Mouse (Mus musculus) retina, postnatal 1 day (tissue): ENCODE data around the gene Cyba.
A peak's percentile ranks its signal among the peaks of the same experiment; 100 is the strongest.

Source experiments
- DNase-seq: peaks from one replicate; pipeline ENCODE4 v3.0.0-alpha.2; 2012

Cyba gene

DNA sequence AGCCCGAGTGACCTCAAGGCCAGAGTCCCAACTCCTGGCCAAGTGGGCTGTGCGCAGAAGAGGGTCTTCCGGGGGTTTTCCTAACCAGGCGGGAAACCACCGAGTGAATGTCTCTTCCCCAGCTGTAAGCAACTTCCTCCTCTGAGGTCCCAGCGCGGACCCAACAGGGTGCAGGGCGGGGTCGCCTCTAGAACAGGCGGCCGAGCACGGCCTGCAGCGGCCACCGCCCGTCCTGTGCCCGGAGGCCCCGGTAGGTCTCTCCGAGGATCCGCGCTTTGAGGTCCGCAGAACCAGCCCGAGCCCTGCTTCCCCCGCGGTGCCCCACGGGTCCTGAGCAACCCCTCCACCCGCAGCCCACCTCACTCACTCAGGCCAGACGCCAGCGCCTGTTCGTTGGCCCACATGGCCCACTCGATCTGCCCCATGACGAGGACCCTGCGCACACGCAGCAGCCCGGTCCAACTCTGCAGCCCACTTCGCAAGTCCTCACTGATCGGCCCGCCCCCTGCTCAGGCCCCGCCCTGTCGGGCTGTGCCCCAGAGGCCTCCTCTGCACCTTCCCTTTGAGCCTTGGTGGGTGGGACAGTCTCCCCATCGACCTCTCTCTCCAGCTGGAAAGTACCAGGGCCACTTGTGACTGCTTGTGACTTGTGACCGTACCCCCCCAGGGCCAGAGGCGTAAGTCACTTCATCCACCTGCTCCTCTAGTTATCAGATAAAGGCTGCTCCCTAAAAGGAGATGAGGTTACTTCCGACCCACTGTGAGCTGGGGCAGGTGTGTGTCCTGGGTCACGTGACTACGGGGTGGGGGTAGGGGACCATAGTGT, at the start of gene Cyba:
Gene Cyba (minus strand): TSS at position 488 of the 826 bp plus-strand sequence.
- DNase-seq: peak; percentile 72

GRCm38 (mm10) chr8:122482448-122482847, 49.7 kb upstream of the Cyba start:
- DNase-seq: no peak

- peak; percentile 94 for DNase-seq
These were observed 43.0 kb upstream of the Cyba start, which contains the start of the genes Rnf166 and Ctu2 for GRCm38 (mm10) chr8:122475580-122476320. TSS of gene Rnf166 (minus strand) at chr8:122476064. TSS of gene Ctu2 (plus strand) at chr8:122476143.

DNA sequence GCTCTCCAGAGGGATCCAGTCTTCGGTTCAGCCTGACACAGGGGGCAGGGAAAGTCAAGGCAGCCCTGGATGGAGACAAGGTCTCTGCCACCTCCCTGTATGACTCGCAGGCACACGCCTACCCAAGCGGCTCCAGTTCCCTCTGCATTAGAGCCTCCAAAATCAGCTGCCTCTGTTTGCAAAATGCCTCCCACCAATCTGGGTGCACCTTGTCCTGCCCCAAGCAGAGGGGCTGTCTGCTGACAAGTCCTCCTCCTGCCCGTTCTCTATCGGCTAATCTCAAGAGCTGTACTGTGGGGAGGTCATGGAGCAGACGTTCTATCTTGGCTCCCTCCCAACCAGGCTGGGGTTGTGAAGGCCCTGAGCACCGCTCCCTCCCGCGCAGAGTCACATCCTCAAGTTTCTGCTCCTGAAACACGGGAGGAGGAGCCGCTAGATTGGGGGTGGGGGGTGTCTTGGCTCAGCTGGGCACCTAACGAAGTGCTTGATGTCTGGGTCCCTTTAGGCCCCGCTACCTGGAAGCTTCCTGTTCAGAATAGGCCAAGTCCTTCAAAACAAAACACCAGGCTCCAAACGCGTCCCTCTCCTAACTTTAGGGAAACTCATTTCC, 42.3 kb upstream of the Cyba start:
- DNase-seq: peak; percentile 49

GRCm38 (mm10) chr8:122473911-122474421, 41.2 kb upstream of the Cyba start:
- DNase-seq: no peak

- DNase-seq: no peak
These were observed 38.0 kb upstream of the Cyba start for GRCm38 (mm10) chr8:122470691-122471090.

GRCm38 (mm10) chr8:122469965-122470364, 37.2 kb upstream of the Cyba start:
- no peak for DNase-seq

GRCm38 (mm10) chr8:122469407-122469806, 36.7 kb upstream of the Cyba start:
- DNase-seq: no peak

- no peak for DNase-seq
These were observed 35.1 kb upstream of the Cyba start for GRCm38 (mm10) chr8:122467816-122468215.

DNA sequence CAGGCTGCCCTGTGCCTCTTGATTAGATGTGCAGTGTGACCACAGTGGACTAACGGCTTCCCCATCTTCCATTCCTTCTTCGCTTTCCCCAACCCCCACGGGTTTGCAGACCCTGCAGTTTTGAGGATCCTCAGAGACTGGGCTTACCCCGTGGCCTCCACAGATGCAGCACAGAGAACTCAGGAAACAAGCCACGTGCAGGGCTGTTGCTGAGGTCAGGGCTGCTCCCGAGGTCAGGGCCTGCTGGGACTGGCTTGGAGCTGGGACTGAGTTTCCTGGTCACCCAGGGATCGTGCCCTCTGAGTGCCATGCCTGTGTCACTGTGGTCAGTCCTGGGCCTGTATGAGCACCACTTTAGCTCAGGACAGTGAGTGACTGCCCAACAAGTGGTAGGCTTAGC, 32.3 kb upstream of the Cyba start:
- DNase-seq: no peak

DNA sequence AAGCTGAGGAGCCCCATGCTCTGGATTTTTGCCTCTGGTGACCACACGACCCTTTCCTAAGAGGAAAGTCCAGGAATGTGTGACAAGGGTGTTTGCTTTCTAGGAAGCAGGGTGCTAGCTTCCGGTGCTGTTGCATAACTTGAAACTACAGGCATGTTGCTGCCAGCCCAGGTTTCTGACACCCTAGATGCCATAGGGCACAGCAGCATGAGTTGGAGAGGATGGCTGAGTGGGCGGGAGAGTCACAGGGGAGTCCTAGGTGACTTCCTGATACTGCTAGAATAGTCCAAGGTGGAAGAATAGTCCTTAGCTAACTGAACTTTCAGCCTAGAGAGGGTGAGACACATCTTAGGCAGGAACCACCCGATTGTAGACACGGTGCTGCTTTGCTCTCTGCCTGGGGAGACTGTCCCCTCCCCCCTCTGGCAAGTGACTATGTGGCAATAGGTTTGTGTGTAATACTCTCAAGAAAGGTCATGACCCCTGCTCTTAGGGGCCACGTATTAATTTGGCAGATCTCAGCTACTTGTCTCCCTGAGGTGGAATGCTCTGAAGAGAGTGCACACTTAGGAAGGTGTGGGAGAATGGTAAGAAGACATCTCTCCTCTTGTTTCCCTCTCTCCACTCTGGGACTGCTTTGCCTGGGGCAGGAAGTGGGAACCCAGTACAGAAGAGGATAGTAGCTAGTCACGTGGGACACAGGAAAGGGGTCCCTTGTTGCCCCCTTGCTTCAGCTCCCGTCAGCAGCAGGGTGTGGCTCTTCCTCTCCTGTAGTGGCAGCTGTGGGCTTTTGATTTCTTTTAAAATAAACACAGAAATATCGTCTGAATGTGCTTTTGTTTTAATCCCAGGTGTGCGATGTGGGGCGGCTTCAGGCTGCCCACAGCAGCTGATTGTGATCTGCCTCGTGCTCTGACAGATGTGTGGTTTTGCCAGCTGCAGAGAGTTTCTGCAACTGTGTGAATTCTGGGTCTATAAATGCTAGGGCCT, 31.2 kb upstream of the Cyba start:
- DNase-seq: no peak

- no peak for DNase-seq
These were observed 29.8 kb upstream of the Cyba start for GRCm38 (mm10) chr8:122462510-122462909.

DNA sequence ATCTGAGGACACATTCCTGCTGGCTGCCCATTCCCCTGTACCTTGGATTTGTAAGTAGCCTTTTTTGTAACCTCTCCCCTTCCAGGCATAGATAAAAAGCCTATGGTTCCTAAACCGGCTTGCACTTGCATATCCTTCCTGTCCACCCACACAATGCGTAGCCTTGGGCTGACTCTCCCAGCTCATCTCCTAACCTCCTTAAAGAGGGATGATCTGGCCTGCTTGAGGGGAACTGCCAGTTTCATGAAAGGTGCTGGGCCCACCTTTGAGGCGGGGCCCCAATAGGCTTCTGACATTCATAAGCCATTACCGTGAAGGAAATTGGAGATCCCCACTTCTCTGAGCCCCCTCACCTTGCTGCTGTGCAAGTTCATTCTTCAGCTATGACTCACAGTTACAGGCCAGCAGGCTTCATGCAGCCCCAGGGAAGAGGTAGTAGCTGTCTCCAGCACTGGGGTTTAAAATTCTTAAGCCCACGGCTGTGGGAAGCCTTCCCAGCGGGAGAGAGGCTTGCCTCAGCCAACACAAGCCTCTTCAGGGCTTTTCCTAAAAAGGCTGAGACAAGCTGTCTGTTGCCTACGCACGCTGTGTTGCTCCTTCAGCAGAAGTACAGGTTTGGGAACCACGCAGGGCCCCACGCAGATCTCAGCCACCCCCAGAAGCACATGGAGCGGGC, 28.9 kb upstream of the Cyba start:
- no peak for DNase-seq

DNA sequence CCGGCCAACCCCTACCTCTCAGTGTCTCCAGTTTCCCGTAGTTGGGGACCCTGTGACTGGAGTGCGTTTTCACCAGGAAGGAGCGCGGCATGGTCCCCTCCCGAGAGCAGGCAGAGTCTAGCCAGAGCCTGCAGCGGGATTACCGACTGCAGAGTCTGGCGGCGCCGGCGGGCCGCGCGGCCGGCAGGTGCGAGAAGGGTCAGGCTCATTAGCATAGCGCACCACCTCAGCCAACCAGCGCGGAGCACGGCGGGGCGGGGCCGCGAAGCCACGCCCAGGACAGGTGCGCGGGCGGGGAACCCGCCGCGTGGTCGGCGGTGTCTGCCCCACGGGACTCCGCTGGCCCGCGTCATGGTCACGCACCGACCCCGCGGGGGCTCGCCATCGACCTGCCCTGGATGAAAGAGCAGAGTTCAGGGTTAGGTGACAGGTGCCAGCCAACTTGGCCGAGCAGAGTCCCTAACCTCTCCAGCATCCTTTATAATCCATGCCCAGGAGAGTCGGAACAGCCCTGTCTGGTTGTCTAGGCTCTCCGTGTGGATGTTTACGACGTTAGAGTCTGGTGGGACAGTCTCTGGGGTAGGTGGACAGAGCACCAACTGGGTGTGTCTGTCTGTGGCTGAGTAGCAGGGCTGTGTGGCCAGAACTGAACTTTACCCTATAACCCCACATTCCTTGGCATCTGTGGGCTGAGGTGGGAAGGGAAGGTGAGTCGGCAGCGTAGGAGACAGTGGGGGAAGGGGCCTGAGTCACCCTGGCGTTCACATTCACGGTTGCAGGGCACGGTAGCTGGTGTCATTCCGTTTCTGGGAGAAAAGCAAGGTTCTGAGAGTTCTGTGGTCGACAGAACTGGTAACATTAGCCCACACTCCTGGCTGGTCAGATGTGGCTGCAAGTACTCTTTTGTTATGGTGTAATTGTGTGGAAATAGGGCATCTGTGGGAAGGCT, 28.1 kb upstream of the Cyba start, which contains the start of gene Snai3:
Gene Snai3 (minus strand): TSS at position 210 of the 949 bp plus-strand sequence.
- DNase-seq: peak; percentile 77

DNA sequence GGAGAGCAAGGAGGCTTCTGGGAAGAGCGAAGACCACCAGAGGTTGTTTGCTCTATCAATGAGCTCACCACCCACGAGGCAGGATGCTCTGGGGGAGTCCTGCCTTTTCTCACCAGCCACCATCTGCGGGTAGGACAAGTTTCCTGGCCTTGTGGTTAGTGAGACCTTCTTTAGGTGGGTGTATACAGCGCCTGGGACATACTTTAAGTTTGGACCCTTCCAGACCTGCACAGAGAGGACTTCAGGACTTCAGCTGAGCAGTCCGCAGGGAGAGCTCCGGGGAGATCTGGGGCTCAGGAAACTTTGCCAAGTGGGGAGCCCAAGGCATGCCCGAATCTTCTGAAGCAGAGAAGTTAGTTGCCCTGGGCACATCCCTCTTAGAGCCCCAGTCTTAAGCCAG, 27.3 kb upstream of the Cyba start:
- no peak for DNase-seq

DNA sequence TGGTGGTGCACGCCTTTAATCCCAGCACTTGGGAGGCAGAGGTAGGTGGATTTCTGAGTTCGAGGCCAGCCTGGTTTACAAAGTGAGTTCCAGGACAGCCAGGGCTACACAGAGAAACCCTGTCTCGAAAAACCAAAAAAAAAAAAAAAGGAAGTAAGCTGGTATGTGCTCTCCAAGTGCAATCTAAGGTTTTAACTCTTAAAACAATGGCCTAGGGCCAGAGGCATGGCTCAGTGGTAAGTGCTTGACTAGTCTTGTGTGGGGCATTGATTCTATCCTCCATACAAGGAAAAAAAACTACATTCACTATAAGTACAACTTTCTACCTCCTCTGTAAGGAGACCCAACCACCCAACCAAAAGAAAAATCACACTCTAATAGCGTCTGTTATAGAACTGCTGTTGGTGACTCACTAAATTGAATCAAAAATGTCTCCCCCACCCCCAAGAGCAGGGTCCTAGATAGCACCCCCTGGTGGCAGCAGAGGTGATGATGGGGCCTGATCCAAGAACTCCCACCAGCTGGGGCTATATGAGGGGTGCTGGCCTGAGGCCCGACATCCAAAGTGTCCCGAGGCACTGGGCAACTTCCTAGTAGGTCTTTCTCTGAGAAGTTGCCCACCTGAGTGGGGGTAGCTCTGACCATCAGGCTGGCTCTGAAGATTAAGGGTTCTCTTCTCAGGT, 26.6 kb upstream of the Cyba start:
- peak; percentile 56 for DNase-seq

GRCm38 (mm10) chr8:122457171-122457570, 24.4 kb upstream of the Cyba start:
- DNase-seq: no peak

DNA sequence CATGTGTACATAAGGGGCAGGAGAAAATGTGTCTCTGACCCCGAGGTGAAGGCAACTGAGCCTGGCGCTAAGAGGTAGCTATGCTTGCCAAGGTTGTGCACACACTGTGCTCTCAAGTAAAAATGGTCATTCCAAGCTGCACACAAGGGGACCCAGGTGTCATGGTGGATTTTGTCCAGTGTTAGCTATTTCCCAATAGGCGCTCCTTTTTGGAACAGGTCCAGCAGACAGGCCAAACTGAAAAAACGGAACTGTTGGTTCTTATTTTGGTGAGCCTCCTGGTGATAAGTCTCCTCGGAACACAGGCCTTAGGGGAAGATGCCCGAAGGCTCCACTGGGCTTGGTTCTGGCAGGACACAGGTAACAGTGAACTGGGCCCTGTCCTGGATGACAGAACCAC, 21.7 kb upstream of the Cyba start:
- no peak for DNase-seq

DNA sequence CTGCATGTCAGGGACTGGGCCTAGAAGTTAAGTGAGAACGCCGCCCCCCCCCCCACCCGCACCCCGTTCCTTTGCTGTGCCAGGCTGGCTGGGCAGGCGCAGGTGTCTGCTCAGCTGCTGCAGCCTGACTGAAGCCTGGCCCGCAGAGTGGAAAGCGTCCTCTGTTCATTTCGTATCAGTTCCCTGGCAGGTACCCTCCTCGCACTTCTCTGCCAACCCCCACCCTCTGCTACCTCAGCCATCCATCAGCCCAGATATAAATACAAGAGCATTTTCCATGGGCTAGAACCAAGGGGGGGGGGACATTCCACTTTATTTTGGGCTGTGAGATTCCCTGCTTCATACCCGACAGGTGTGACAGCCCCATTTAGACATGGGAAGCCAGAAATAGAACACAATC, 19.4 kb upstream of the Cyba start:
- no peak for DNase-seq
